Mouse (Mus musculus) naive thymus-derived CD4-positive, alpha-beta T cell, adult 2 months (primary cell): ENCODE measurements at regions not wholly inside any gene's neighbourhood (a gene's known extent, or its start where the extent isn't known, plus 50 kb on each side); places are given as distances from the start of the nearest gene placed in this dataset.

ENCODE experiments used
- DNase-seq: peaks from one replicate; pipeline ENCODE4 v3.0.0-alpha.2; 2011; ENCODE audit warnings: low read depth

DNA sequence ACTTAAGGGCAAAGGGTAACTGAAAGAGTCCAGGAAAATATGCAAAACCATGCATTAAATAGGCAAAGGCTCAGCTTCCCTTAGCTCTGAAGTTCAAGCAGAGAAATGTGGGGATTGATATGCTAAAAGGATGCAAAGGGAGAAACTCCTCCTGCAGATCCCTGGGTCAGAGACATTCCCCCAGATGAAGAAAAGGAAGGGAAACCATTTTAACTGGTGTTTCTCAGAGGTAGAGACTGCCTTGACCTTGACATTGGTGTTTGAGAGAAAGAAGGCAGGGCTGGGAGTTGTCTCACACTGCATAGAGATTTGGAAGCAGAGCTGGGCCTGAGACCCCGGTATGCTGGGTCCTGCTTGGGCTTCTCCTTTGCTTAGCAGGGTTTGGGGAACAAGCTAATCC, 155.8 kb upstream of the 4930535I16Rik start:
- DNase-seq, result no peak

DNA sequence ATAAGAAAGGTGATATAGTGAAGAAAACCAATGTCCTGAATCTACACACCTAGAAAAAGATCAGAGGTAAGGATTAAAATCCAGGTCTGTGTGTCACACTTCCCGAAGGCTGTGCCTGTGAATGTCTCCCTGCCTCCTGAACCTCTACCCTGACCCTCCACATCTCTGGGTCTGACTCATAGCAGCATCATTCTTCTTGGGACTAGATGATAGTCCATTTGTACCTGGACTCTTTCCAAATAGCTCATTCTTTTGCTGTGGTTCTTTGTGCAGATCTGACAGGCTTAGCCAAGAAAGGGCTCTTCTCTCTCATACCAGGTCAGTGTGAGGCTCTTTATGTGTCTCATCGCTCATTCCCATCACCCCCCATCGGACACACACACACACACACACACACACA, 146.8 kb upstream of the 4930535I16Rik start:
- DNase-seq, result no peak

DNA sequence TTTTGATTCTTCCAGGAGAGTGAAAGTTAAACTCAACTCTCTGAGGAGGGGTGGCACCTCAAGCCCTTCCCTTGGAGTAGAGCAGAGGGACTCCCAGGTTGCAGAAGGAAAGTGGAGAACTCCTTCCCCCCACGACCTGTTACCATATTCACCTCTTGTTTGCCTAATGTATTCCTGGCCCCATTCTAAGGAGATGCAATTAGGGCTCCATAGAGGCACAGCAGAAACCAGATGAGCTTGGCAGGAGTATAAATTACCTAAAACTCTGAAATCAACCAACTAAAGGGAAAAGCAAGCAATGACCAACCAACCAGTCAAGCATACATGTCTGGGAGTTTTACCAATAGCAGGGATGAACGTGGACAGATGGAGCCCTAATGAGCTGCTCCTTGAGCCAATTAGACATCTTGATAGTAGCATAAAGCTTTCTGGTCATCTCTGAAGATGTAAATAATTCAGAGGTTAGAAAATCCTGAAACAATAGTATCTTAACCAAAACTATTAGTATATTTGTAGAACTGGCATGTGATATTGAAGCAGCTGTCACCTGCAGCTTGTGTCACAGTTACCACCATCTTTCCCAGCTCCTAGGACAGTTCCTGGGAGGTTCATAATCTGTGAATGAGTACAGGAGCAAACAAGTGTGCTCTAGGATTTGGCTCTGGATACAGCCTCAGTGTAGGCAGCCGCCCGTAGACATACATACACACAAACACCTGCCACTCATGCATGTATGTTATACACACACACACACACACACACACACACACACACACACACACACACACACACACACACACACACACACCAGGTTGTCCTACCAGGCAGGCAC, 145.7 kb upstream of the 4930535I16Rik start:
- no peak for DNase-seq

DNA sequence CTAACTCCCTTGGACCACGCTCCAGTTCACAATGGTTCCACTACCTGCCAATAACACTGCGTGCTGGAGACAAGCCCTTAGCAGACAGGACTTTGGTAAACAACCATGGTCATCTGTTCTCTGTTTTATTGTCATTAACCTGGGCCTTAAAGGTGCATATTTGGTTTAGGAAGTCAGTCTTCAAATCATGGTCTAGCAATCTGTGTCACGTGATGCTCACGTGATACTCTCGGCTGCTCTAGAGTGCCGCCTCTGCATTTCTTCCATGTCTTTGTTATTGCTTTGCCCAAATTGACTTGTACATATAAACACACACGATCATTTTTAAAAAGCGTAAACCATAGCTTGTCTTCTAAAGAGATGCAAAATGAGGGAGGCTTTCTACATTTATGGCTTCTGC, 139.8 kb upstream of the 4930535I16Rik start:
- no peak for DNase-seq

DNA sequence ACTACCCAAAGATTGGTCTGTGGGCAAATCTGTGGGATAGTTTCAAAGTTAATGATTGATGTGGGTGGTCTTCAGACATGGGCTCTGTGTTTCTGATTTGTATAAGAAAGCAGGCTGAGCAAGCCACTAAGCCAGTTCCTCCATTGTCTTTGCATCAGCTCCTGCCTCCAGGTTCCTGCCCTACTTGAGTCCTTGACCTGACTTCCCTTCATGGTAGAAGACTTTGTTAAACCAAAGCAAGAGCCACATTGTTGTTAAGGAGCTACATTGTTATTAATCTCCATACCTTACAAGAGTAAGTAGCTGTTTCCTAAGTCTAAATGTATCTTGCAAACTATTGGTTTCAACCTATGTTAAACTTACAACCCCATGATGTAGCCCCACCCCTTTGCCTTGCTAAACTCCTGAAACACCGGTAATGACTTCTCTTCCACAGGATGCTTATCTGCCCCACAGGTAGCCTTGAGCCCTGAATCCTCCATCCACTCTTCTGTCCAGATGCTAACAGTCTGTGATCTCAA, 136.5 kb upstream of the 4930535I16Rik start:
- no peak for DNase-seq

DNA sequence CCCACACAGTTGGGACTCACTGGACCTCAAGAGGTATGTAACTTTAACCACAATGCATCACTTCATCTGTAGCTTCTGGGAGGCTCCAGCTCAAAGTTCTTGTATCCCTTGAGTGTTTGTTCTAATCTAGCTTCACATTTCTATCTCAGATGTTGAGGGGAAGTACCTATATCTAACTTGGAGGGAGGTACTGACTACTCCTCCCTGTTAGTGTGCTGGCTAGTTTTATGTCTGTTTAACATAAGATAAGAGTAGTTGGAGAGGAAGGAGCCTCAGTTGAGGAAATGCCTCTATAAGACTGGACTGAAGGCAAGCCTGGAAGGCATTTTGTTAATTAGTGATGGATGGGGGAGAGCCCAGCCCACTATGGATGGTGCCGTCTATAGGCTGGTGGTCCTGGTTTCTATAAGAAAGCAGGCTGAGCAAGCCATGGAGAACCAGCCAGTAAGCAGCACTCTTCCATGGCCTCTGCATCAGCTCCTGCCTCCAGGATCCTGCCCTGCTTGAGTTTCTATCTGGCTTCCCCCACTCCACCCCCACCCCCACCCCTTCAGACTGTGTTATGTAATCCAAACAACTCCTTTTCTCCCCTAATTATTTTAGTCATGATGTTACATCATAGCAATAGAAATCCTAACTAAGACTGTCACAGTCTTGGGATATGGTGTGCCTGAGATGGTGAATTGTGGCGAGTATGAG, 135.7 kb upstream of the 4930535I16Rik start:
- no peak for DNase-seq

DNA sequence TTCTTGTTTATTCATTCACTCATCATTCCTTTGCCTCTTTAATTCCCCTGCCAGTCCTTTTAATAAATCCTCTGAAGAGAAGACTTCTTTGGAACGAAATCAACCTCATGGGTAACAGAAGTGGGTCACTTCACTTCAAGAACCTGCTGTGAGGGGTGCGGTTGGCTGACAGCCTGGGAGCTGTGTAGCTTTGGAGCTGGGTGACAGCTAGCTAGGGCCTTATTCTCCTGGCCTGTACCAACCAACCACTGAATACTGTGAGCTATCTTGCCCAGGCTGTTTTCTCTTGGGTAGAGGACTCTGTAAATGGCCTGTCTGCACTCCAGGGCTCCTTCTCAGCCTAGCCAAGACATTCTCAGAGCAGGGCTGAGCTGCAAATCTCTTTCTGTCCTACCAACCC, 134.6 kb upstream of the 4930535I16Rik start:
- DNase-seq, result no peak

DNA sequence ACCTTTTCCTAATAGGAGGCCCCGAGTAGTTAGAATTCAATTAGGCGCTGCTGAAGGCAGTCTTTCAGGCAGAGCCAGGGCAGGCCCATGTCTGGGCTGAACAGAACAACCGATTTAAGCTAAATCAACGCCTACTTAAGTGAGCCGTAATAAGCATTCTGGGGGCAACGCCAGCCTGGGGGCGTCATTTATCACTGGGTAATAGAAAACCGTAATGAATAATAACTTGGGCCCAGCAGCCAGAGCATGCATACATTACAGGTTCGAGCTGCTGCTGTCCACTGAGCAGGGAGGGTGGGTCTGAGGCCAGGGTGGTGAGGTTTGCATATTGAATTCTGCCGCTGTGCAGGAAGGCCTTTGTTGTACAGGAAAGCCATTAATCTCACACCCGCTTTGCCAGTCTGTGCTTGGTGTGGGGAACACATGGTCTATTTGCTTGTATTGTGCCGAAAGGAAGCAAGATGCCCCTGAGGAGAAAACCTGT, 130.6 kb upstream of the 4930535I16Rik start:
- no peak for DNase-seq

DNA sequence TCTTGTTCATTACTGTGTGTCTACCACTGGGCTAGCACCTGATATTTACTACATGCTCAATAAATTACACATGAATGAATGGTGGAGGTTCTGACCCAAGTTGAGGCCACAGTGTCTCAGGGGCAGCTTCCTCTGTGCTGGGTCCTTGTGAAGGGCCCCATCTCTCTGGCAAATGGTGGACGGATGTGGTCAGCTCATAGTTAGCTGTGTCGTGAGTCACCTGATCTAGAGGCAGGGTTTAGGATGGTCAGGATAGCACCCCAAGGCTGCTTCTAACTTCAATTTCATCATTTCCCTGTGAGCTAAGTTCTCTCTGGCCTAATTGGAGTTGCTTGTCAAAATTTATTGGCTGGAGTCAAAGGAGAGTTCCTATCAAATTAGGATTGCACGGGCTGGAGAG, 130.1 kb upstream of the 4930535I16Rik start:
- DNase-seq, result no peak

DNA sequence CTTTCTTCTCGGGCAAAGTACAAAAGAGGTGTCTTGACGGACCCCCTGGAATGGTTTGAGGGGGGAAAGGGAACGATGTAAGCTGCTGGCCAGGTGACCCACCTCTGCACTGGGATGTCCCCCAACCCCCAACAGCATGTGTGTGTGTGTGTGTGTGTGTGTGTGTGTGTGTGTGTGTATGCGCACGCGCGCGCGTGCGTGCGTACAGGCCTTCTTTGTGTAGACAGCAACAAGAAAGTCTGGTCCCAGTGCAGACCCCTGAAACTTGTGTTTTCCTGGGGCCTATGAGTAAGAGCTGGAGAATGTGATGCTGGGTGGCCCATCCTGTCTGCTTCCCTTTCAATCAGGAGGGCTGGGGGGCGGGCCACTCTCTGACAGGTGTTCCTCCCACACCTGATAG, 118.7 kb upstream of the 4930535I16Rik start:
- DNase-seq, result no peak

DNA sequence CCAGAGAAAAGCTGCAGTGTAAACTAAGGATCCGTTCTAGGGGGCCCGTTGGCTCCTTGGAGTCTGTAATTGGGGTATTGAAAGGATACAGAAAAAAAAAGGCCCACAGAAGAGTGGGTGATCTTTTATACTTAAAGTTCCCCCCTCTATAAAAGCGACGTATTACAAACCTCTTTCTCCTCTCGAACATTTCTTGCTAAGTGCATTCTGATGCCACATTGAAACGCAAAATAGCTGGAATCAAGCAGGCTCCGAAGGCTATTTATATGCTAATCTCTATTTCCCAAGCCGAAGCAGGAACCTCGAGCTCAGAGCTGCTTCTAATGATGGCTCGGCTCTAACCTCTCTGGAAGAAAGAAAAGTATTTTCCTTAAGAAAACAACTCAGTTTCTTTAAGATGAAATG, 117.8 kb upstream of the 4930535I16Rik start:
- DNase-seq, result no peak

DNA sequence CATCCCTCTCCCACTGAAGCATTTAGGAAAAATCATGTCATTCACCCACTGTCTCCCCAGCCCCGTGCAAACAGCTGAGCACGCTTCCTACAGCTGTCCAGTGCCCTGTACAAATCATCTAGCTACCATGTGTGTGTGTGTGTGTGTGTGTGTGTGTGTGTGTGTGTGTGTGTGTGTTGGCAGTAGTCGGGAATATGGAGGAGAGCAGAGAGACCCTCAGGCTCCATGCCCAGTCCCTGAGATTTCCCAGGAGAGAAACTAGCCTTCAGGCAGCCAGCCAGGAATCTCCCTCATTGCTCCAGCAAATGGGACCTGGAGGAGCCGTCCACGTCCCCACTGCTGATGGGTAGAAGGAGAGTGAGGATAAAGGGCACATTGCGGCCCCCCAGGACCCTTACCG, 117.4 kb upstream of the 4930535I16Rik start:
- no peak for DNase-seq

DNA sequence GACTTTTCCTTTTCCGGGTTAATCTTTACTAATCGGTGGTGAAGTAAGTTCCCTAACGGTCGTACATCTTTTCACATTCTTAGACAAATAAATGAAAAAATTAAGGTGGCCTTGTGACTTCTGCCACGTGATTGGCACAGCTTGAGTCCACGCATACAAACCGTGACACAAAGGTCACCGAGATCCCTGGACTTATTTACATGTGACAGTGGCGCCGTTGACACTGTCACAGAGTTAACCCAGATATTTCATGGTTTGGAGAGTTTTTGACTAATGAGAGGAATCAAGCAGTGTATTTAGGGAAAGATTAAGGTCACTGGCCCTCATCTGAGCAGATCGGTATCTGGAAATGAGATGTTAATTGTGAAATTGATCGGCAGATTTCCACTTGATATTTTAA, 110.2 kb upstream of the 4930535I16Rik start:
- no peak for DNase-seq

DNA sequence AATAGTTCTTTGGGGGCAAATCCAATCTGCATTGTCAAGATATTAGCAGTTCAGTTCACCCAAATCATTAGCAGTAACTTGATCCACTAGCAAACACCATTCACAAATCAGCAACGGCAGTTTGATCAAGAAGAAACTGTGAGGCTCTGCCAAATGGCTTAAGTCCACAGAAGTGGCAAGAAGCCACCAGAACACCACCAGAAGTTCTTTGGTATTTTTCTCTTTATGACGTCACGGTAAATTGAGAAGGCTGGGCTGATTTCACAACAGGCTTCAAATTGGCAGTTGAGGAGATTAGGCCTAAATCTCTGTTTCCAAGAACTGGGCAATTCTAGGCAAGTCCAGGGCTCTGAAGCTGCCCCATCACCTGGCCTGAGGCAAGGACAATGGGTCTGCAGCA, 98.6 kb upstream of the 4930535I16Rik start:
- DNase-seq, result no peak

DNA sequence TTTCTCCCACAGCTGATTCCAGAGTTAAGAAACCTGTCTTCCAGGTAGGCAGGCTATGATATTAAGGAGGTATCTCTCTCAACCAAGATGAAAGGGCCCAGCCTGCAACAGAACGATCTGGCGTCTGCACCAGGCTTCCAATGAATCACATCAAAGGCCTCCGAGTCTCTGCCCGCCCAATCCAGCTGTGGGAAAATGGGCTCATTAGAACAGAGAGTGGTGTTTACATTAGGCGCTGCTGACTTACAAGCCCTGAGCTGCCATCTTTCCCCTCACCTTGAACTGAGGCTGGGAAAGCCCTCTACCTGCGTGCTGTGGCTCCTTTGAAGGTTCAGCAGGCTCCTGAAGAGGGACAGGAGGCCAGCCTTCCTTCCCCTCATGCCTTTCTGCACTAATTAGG, 97.5 kb upstream of the 4930535I16Rik start:
- DNase-seq, result no peak

DNA sequence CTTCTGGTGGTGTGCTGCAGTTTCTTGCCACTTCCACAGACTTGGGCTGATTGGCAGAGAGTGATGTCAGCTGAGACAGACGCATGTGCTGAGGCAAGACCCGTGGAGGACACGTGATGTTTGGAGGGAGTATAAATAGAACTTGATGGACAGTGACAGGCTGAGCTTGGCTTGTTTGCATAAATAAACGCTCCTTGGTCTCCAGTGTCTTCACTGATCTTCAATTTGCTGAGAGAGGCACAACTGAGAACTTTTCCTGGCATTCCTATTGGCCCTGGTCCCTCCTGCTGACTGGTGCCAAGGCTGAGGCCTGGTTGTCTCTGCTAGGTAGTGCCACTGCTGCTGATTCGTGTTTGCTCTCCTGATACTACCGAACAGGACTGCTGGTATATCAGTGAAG, 94.6 kb upstream of the 4930535I16Rik start:
- no peak for DNase-seq

DNA sequence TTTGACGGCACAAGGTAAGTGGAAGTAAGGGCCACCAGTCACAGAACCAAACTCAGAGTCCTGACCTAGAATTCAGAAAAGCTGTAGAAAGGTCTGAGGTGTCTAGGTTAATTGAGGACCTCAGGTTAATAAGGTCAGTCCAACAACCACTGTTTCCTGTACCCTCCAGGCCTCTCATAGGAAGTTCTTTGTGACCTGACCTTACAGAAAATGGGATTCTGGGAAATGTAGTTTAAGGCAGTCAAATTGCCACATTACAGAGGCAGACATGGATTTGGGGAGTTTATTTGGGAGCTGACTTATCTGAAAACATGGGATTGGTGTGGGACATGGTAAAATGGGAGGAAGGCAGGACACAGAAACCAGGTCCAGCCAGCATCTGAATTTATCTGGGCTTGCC, 90.9 kb upstream of the 4930535I16Rik start:
- DNase-seq, result no peak

DNA sequence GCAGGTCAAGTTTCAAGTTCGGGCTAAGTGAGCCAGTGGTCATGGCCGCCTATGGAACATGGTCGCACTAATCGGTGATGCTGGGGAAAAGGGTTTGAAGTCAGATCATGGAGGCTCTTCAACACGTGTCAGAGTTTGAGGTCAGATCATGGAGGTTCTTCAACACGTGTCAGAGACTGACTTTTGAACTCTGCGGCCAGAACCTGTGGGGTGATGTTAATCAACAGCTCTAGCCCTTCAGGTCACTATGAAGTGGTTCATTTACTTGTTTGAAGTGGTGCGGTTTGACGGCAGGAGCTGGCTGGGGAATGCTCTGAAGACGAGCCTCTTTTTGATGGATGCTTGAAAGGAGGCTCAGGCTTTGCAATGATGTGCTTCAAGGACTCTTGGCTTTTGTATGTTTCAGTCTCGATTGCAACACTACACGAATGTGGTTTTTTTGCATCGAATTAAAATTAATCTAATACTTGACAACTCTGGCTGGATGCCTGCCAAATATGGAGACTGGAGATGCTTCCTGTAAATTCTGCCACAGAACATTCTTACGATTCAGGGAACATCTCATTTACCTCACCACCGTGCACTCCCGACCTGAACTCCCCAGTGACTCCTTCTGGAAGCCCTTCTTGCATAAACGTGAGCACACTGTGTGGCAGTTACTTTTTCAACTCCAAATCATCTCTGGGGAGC, 87.9 kb upstream of the 4930535I16Rik start:
- DNase-seq, result no peak

DNA sequence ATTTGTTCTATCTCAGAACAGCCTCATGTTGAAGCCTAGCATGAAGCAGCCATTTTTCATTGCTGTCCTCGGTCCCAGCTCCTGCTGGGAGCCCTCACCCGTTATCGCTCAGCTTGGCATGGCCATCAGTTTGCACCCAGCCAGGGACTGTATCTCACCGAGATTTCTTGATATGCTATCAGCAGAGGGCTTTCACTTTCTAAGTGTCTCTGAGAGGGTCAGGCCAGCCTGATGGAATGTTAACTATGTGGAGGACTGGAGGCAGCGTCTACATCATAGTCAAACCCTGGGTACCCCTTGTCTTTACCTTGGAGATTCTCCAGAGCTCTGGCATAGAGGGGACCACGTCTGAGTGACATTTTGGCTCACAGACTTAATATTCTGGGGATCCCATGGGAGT, 84.9 kb upstream of the 4930535I16Rik start:
- DNase-seq, result no peak

DNA sequence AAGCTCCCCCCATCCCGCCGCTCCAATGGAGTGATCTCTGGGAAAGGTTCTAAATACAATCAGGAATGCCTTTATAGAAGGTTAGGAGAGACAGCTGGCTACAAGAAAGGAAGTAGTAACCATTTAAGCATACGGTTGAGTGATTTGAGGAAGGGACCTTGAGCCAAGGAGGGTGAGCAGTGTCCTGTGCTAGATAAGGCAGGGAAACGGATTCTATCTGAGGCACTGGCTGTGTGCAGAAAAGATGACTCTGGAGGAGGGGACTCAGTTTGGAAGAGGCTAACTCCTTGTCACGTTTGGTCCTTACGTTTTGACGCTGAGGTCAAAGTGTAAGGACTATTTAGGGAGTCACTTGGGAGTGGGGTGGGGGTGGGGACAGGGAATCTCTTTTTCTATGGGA, 84.3 kb upstream of the 4930535I16Rik start:
- DNase-seq, result no peak

DNA sequence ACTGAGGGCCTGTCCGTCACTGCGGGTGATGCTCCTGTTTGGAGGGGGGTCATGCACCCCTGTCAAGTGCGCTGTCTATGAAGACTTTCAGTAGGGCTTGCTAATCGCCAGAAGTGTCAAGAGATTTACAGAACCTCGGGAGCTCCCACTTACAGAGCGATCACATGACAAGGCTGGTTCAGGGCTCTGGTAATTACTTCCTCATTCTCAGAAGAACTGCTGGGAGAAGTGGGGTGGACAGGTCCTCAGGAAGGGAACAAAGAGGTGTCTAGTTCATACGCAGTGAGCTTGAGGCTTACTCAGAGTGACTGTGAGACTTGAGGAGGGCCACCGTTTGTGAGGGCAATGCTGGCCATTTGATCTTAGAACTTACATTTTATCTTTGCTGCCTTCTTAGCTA, 78.0 kb upstream of the 4930535I16Rik start:
- no peak for DNase-seq

DNA sequence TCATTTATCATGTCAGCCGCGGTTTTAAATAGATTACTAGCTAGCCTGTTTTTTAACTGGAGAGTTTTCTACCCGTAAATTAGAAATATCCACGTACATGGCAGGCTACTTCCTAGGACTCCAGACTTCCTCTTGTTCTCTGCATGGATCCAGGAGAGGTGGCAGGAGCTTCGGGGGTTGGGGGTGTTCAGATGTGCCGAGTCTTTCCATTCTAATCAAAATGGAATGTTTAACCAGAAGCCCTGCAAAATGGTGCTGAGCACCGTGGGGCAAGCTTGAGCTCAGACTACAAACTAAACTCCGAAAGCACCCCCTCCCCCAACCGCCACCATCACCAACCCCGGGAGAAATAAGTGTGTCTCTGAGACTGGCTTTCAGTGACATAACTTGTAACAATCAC, 73.4 kb upstream of the 4930535I16Rik start:
- DNase-seq, result no peak
